Mouse (Mus musculus) kidney, embryonic 15.5 days (tissue): ENCODE data around the gene Abcb10. TPM values are rescaled to one million over a fixed set of nuclear protein-coding genes. Genes with fewer than 3 reads are reported as not detected.
"Not testable (repeated sequence)": the region's sequence is repeated elsewhere in the genome, so short reads cannot be mapped to it uniquely, and the experiment has no call there.

Experiments
- ATAC-seq: fragments of 200-750 bp; cut with Nextera tagmentation; replicated peaks from 2 replicates; pipeline ENCODE4 v1.8.0; 2017; ENCODE audit warnings: moderate TSS enrichment; ENCODE audit not compliant: low FRiP score
- H3K27ac ChIP-seq: fragments of 300-500 bp; sonication (generic); 2 replicates; pipeline ENCODE4 v1.5.1; 2015; ENCODE audit warnings: mild to moderate bottlenecking, inconsistent platforms
- H3K27me3 ChIP-seq: fragments of 300-500 bp; sonication (generic); 2 replicates; pipeline ENCODE4 v1.6.1; 2015; ENCODE audit warnings: inconsistent platforms
- H3K36me3 ChIP-seq: fragments of 300-500 bp; sonication (generic); 2 replicates; pipeline ENCODE4 v1.6.1; 2015; ENCODE audit warnings: inconsistent platforms
- H3K4me1 ChIP-seq: fragments of 300-500 bp; sonication (generic); 2 replicates; pipeline ENCODE4 v1.6.1; 2015; ENCODE audit warnings: inconsistent platforms
- H3K4me2 ChIP-seq: fragments of 300-500 bp; sonication (generic); 2 replicates; pipeline ENCODE4 v1.6.1; 2015; ENCODE audit warnings: moderate library complexity, mild to moderate bottlenecking, inconsistent platforms
- H3K4me3 ChIP-seq: fragments of 300-500 bp; sonication (generic); replicated peaks from 2 replicates; pipeline ENCODE4 v1.5.1; 2015; ENCODE audit warnings: mild to moderate bottlenecking, inconsistent platforms
- H3K9ac ChIP-seq: fragments of 300-500 bp; sonication (generic); 2 replicates; pipeline ENCODE4 v1.6.1; 2015; ENCODE audit warnings: mild to moderate bottlenecking, inconsistent platforms
- H3K9me3 ChIP-seq: fragments of 300-500 bp; sonication (generic); replicated peaks from 2 replicates; pipeline ENCODE4 v1.6.1; 2016; ENCODE audit warnings: inconsistent platforms
- WGBS: fragments of 180-500 bp; shearing (Covaris S2); methylation state at CpG from one replicate; pipeline ENCODE4 v1.1.7; 2015; ENCODE audit warnings: mixed read lengths; 5-methylcytosine and 5-hydroxymethylcytosine counted together
- polyA plus RNA-seq: library from polyadenylated mRNA; unstranded; fragments of >200 nt; fragmentation: Nextera tagmentation; extraction: Ambion mirVana; gene quantifications from 2 replicates; pipeline ENCODE4 v1.2.1, GENCODE M21; 2015

Abcb10 gene
- polyA plus RNA-seq, 1 experiment from 2014 or later, result 17.1 TPM

DNA sequence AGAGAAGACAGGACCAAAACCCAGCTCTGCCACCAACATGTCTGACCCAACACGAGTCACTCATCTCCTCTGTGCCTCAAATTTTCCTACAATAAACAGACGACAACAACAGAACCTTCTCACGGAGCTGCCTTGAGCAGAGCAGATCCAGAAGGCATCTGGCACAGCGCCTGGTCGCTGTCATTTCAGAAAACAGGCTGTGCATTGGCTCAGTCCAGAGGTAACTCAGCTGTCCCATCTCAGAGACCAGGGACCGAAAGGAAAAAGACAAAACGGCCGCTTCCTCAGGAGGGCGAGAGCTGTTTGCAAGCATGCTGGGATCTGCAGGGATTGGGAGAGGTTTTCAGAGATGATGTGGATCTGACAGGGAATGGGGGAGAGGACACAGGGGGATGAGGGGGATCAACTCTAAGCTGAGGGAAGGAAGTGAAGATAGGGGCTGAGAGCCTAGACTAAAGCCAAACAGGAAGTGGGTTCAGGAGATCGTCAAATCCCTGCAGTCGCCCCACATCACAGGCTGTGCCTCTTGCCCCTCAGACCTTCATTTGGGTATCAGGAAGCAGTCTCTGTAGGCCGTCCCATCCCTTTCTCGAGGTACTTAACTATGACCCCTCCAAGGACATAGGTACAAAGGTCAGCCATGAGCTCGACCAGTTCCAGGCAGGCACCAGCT, 4.6 kb downstream of the Abcb10 start:
- Histone ChIP-seq H3K9me3 (no peaks in the 10 kb centered on the region), H3K4me1 (peaks cover 32% of the 10 kb centered on the region), H3K9ac (0 out of 2 replicates have a peak overlapping the region, but pooled peaks have one; percentile 4), H3K27ac (peak overlapping the region; percentile 51), H3K27me3 (no peaks in the 10 kb centered on the region), H3K36me3 (no peaks in the 10 kb centered on the region), H3K4me2 (no peak overlapping the region; the same call in 1 of the 2 replicates), H3K4me3 (no peak overlapping the region)
- no peak for ATAC-seq
- 54% methylated on average over 14 of the region's 14 CpGs for WGBS

DNA sequence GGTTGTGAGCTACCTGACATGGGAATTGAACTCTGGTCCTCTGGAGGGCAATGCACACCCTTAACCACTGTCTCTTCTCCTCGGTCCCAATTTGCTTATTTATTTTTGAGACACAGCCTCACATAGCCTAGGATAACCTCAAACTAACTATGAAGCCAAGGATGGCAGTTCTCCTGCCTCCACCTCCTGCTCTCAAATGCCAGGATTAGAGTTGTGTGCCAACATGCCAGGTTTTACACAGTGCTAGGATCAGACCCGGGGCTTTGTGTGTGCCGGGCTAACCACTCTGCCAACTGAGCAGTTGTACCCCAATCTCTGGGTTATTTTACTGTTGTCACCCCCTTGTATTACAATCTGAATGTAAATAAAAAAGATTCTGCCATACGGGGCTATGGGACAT, 5.4 kb downstream of the Abcb10 start:
- Histone ChIP-seq H3K9ac (no peak overlapping the region), H3K9me3 (no peaks in the 10 kb centered on the region), H3K36me3 (no peaks in the 10 kb centered on the region), H3K4me2 (no peak overlapping the region), H3K4me1 (peaks cover 29% of the 10 kb centered on the region), H3K4me3 (no peak overlapping the region), H3K27me3 (no peaks in the 10 kb centered on the region), H3K27ac (0 out of 2 replicates have a peak overlapping the region, but pooled peaks have one; percentile 51)
- ATAC-seq, result no peak
- WGBS, result 82% methylated on average over 4 of the region's 4 CpGs

DNA sequence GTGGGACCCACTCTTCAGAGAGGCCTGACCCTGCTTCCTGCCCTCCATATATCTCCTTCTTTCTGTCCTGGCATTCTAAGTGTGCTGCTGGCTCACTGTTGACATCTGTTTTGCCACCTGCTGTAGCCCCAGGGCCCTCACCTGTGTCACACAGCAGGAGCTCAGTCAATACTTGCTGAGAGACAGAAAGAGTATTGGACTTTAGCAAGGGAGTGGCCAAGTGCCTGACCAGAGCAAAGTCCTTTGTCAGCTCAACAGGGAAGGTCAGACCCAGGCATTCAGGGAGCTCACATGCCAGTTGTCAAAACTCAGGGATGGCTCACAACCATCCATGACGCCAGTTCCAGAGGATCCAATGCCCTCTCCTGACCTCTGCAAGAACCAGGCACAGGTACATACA, 9.4 kb downstream of the Abcb10 start:
- Histone ChIP-seq H3K27me3 (no peaks in the 10 kb centered on the region), H3K27ac (no peak overlapping the region), H3K4me3 (no peak overlapping the region), H3K9me3 (no peaks in the 10 kb centered on the region), H3K9ac (no peak overlapping the region), H3K4me2 (no peak overlapping the region), H3K4me1 (peaks cover 7% of the 10 kb centered on the region), H3K36me3 (peaks cover 11% of the 10 kb centered on the region)
- WGBS, result 65% methylated on average over 1 of the region's 1 CpGs
- ATAC-seq, result no peak

DNA sequence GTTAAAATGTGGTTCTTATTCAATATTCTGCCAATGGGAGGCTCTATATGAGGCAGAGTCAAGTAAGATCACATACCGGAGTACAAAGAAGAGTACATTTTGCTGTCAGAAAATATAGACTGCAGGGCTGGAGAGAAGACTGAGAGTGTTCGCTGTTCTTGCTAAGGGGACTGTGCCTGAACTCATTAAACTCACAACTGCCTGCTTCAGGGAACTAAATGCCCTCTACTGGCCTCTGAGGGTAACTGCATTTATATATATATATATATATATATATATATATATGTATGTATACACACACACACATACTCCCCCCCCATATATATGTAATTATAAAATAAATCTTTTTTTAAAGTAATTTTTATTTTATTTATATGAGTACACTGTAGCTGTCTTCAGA, 16.0 kb downstream of the Abcb10 start:
- H3K9ac ChIP-seq, result no peak overlapping the region
- H3K9me3 ChIP-seq, result no peaks in the 10 kb centered on the region
- ATAC-seq, result no peak
- no peak overlapping the region for H3K4me3 ChIP-seq
- H3K27me3 ChIP-seq, result no peaks in the 10 kb centered on the region
- no peaks in the 10 kb centered on the region for H3K4me1 ChIP-seq
- no peak overlapping the region for H3K4me2 ChIP-seq
- H3K27ac ChIP-seq, result no peak overlapping the region
- 66% methylated on average over 2 of the region's 2 CpGs for WGBS
- peaks cover 38% of the 10 kb centered on the region for H3K36me3 ChIP-seq

DNA sequence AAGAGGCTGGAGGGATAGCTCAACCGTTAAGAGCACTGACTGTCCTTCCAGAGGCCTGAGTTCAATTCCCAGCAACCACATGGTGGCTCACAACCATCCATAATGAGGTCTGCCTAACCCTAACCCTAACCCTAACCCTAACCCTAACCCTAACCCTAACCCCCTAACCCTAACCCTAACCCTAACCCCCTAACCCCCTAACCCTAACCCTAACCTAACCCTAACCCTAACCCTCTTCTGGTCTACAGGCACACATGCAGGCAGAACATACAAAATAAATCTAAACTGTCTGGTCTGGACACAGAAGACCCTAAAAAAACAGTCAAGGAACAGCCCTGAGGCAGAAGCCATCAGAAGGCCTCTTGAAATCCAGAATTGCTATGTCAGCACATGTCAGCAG, 21.6 kb downstream of the Abcb10 start:
- Histone ChIP-seq H3K4me1 (no peaks in the 10 kb centered on the region), H3K36me3 (peaks cover 57% of the 10 kb centered on the region), H3K27ac (no peak overlapping the region), H3K27me3 (no peaks in the 10 kb centered on the region), H3K9ac (no peak overlapping the region), H3K4me3 (no peak overlapping the region), H3K4me2 (no peak overlapping the region), H3K9me3 (no peaks in the 10 kb centered on the region)
- 82% methylated on average over 1 of the region's 1 CpGs for WGBS
- ATAC-seq, result no peak

DNA sequence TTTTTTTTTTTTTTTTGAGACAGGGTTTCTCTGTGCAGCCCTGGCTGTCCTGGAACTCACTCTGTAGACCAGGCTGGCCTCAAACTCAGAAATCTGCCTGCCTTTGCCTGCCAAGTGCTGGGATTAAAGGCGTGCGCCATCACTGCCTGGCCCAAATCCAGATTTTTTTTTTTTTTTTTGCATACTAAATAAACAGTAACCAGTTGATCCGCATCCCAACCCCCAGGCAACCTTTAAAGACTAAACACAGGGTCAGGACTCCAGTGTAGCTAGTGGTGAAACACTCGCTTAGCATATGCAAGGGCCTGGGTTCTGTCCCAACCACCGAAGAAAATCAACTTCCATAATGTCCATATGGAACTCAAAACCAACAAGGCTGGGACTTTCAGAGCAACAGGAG, 22.4 kb downstream of the Abcb10 start:
- H3K4me3 ChIP-seq, H3K9ac ChIP-seq, H3K27me3 ChIP-seq, ATAC-seq, H3K4me1 ChIP-seq, H3K4me2 ChIP-seq, H3K27ac ChIP-seq, H3K9me3 ChIP-seq: not testable (repeated sequence)
- whole genome bisulfite sequencing, result 82% methylated on average over 5 of the region's 5 CpGs
- H3K36me3 ChIP-seq, result peaks cover 56% of the 10 kb centered on the region

DNA sequence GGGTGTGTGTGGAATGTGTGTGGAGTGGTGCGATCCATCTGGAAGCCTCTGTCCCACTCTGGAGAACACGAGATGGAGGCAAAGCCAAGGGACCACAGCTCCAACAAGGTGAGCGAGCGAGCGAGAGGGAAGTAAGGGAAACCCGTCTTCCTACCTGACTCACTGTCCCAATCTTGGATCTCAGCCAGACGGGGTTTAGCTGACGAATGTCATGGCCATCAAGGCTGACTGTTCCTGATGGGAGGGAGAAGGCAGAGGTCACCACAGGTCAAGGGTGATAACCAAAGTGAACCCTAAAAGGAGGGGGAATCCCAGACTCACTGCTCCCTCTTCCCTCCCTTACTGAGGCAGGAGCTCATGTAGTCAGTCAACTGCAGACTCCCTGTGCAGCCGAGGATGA, 22.9 kb downstream of the Abcb10 start:
- H3K9ac ChIP-seq, result no peak overlapping the region
- H3K4me3 ChIP-seq, result no peak overlapping the region
- no peaks in the 10 kb centered on the region for H3K27me3 ChIP-seq
- WGBS, result 84% methylated on average over 9 of the region's 9 CpGs
- no peaks in the 10 kb centered on the region for H3K9me3 ChIP-seq
- ATAC-seq, result no peak
- H3K4me1 ChIP-seq, result no peaks in the 10 kb centered on the region
- H3K27ac ChIP-seq, result no peak overlapping the region
- H3K4me2 ChIP-seq, result no peak overlapping the region
- H3K36me3 ChIP-seq, result peaks cover 59% of the 10 kb centered on the region

DNA sequence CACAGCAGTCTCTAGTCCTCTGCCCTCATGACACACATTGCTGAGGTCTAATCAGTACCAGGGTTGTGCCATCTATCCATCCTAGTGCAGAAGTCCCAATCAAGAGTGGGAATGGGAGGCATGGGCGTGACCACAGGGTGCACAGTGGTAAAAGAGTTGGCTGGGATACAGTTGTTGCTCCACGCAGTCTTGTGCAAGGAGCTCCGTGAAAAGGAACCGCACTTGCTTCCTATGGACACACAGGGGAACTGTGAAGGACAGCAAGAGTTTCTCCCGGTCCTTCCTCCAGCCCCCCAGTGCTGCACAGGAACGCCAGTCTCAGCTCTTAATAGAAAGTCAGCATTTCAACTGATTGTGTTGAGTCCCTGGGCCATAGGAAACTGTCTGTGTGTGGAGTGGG, 23.4 kb downstream of the Abcb10 start:
- no peak for ATAC-seq
- whole genome bisulfite sequencing, result 92% methylated on average over 6 of the region's 6 CpGs
- Histone ChIP-seq H3K27ac (no peak overlapping the region), H3K27me3 (no peaks in the 10 kb centered on the region), H3K36me3 (peaks cover 59% of the 10 kb centered on the region), H3K4me3 (no peak overlapping the region), H3K4me2 (no peak overlapping the region), H3K9ac (no peak overlapping the region), H3K4me1 (no peaks in the 10 kb centered on the region), H3K9me3 (no peaks in the 10 kb centered on the region)

DNA sequence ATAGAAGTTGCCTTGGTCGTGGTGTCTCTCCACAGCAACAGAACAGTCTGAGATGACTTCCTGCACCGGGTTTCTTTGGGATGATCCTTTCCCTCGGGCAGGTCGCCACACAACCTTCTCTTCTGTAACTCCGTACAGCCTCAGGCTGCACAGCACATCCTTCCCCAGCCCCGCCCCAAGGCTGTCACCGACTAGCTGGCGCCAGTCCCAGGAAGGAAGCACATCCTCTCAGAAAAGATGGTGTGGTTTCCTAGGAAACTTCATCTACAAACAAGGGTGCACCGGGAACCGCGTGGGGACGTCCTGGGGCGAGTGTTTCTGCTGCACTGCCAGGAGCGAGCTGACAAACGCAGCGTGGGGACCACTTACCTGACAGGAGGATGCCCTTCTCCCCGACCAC, 24.8 kb downstream of the Abcb10 start:
- Histone ChIP-seq H3K9me3 (no peaks in the 10 kb centered on the region), H3K4me2 (no peak overlapping the region), H3K9ac (no peak overlapping the region), H3K4me1 (no peaks in the 10 kb centered on the region), H3K27me3 (no peaks in the 10 kb centered on the region), H3K4me3 (no peak overlapping the region), H3K27ac (no peak overlapping the region), H3K36me3 (peaks cover 63% of the 10 kb centered on the region)
- WGBS, result 79% methylated on average over 17 of the region's 17 CpGs
- ATAC-seq, result no peak

DNA sequence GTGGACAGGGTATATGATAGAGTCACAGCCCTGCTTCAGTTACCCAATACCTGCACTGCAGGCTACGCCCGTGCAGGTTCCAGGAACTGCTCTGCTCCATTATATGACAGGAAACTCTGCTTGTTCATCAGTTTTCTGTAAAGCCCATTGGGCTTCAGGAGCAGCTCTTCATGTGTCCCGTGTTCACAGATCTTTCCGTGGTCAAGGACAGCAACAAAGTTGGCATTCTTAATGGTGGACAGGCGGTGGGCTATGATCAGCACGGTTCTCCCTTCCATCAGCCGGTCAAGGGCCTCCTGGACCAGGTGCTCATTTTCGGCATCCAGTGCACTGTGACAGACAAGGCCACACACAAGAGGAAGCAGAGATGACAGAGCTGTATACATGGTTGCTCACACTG, 28.7 kb downstream of the Abcb10 start:
- H3K4me2 ChIP-seq, result no peak overlapping the region
- H3K9ac ChIP-seq, result no peak overlapping the region
- 94% methylated on average over 8 of the region's 8 CpGs for WGBS
- H3K9me3 ChIP-seq, result no peaks in the 10 kb centered on the region
- H3K27ac ChIP-seq, result no peak overlapping the region
- no peaks in the 10 kb centered on the region for H3K27me3 ChIP-seq
- H3K4me1 ChIP-seq, result peaks cover 9% of the 10 kb centered on the region
- ATAC-seq, result no peak
- no peak overlapping the region for H3K4me3 ChIP-seq
- H3K36me3 ChIP-seq, result peaks cover 45% of the 10 kb centered on the region

DNA sequence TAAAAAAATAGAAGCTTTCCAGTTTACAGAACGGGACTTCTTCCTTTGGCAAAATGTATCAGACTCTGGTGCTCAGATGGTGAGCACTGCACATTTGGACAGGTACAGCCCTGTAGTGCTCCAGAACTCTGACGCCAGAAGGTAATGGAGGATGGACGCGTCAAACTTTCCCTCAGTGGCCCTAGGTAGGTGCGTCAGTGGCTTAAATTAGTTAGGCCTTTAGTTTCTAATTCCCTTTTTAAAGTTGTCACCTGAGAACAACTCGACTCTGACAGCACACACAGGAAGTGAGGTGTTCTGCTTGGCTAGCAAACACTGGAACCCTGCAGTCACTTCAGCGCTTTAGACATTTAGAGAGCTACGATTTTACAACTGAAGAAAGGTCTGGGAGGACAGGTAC, 29.2 kb downstream of the Abcb10 start:
- no peaks in the 10 kb centered on the region for H3K27me3 ChIP-seq
- H3K4me3 ChIP-seq, result no peak overlapping the region
- no peak overlapping the region for H3K27ac ChIP-seq
- WGBS, result 81% methylated on average over 8 of the region's 8 CpGs
- H3K36me3 ChIP-seq, result peaks cover 42% of the 10 kb centered on the region
- H3K9me3 ChIP-seq, result no peaks in the 10 kb centered on the region
- H3K4me2 ChIP-seq, result no peak overlapping the region
- H3K9ac ChIP-seq, result no peak overlapping the region
- ATAC-seq, result no peak
- H3K4me1 ChIP-seq, result peaks cover 9% of the 10 kb centered on the region

DNA sequence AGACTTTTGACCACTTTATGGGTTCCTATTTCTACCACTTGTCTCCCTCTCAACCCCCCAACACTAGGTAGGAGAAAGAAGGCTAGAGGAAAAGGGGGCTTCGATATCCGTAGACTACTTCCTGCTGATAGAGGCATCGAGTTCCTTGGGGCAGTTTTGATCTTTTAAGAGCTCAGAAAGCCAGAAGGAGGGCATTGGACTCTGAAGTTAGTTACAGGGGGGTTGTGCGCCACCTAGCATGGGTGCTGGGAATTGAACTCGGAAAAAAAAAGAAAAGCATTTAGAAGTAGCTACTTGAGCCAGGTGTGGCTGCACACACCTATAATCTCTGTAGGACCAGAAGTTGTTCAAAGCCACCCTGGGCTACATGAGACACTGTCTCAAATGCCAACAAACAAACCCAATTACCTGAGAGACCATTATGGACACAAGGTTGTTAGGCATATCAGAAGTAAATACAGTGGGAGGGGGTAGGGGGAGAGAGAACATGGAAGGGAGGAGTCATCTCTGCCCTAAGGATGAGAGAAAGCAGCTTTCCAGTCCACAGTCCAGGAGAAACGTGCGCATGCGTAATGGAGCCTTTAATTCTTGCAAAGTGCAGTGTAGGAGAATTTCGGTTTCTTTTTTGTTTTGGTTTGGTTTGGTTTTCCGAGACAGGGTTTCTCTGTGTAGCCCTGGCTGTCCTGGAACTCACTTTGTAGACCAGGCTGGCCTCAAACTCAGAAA, 32.7 kb downstream of the Abcb10 start:
- Histone ChIP-seq H3K4me2 (peak overlapping the region; percentile 93), H3K4me3 (peak overlapping the region; percentile 100), H3K4me1 (peaks cover 16% of the 10 kb centered on the region), H3K36me3 (peaks cover 37% of the 10 kb centered on the region), H3K9me3 (no peaks in the 10 kb centered on the region), H3K27me3 (no peaks in the 10 kb centered on the region), H3K9ac (peak overlapping the region; percentile 80), H3K27ac (peak overlapping the region; percentile 89)
- ATAC-seq, result peak; percentile 35; the same call in 1 of the 2 replicates
- 33% methylated on average over 10 of the region's 10 CpGs for WGBS
